Mouse (Mus musculus) cortical plate, adult 2 months (tissue): ENCODE results near the gene Ssbp1.

Experiments used
- CTCF ChIP-seq: fragments of 200-500 bp; IDR thresholded peaks from 2 replicates; pipeline ENCODE4 v1.5.1; 2011; ENCODE audit warnings: mild to moderate bottlenecking, control low read depth, low read length; ENCODE audit not compliant: insufficient read depth; ENCODE audit errors: extremely low read depth
- POLR2A ChIP-seq: fragments of 200-500 bp; IDR thresholded peaks from 2 replicates; pipeline ENCODE4 v1.6.1; 2011; ENCODE audit warnings: mild to moderate bottlenecking, low read length, control low read depth; ENCODE audit not compliant: insufficient read depth; ENCODE audit errors: extremely low read depth

GRCm38 (mm10) chr6:40441276-40441675, 29.9 kb upstream of the Ssbp1 start:
- TF ChIP-seq POLR2A (no peak), CTCF (no peak)
